Mouse (Mus musculus): ENCODE results near the gene Btg4.

Btg4 gene

DNA sequence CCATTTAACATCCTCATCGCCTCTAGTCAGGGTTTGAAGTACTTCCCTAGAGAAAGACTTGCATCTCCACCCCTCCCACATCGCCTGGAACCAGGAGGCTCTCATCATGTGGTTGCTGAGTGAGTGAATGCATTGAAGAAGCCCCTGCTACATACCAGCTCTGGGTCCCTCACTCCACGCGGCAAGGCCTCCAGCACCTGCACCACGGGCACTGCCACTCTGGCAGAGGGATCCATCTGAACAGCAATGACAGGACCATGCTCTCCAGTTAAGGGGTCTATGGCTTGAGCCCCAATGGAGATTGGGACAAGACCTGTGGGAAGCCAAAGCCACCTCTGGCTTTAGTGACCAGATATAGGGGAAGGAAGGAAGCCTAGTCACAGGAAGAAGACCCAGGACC lies 86.6 kb downstream of the Btg4 start:
- in situ Hi-C loops (cut with MboI; ENCODE audit: low pct_unique_long_range_greater_than_20kb in 1 of 2, low sequenced_read_pairs in 2 of 2, unreplicated experiment in 1 of 2) = loop anchor here in 1 of 2 experiments (5.0 kb wide), 1 partner anchor 295 kb away; no protein-coding TSS in a partner anchor

DNA sequence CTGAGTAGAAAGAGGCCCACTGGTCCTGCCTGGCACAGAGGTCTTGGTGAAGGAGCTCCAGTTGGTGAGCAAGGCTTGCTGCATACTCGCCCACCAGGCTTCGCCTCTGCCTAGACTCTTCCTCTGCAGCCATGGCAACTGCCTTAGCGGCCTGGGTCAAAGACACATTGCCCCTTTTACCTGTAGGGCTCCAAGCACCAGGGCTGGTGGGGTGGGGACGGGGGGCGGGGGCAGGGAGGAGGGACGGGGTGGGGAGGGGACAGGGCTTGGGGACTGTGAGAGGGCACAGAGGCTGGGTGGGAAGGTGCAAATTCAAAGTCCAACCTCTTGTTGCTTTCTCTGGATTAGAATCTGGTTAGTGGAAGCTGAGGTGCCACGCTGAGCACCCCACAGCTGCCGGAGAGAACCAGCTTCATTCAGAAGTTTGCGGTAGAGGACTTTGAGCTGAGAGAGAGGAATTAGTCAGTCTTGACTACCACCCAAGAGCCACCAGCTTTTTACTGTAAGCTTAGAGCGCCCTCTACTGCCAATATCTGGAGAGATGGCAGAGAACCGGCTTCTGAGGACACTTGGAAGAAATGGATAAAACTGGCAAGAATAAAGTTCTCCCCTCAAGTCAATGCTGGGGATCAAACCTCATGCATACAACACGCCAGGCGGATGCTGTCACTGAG lies 91.5 kb downstream of the Btg4 start:
- in situ Hi-C loops (cut with MboI; ENCODE audit: low pct_unique_long_range_greater_than_20kb in 1 of 2, low sequenced_read_pairs in 2 of 2, unreplicated experiment in 1 of 2) = no loop called here

DNA sequence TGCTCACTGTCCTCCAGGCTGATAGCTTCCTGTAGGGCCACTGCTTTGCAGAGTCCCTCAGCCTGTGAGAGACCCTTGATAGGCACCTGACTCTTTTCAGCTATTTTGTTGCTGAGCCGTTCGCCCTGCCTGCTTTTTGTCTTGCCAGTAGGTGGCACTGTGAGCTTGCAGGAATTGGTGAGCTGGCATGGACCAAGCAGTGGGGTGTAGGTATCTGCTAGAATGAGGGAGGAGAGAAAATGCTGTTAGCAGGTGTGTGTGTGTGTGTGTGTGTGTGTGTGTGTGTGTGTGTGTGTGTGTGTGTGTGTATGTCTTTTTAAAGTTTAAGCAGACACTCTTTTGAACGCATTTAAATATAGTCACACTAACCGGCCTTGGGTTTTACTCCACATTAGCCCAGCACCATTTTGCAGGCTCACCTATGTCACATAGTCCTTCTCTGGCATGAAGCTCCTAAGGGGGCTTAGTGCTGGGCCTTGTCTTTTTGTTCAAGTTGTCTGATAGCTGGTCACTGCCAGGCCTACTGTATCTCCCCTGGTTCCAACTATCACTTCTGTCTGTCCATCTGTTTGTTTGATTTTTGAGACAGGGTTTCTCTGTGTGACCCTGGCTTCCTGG lies 101.2 kb downstream of the Btg4 start:
- in situ Hi-C loops (cut with MboI; ENCODE audit: low pct_unique_long_range_greater_than_20kb in 1 of 2, low sequenced_read_pairs in 2 of 2, unreplicated experiment in 1 of 2) = no loop called here

- in situ Hi-C loops (cut with MboI; ENCODE audit: low pct_unique_long_range_greater_than_20kb in 1 of 2, low sequenced_read_pairs in 2 of 2, unreplicated experiment in 1 of 2) = no loop called here
Observed at GRCm38 (mm10) chr9:51163989-51164388, 103.3 kb downstream of the Btg4 start.

GRCm38 (mm10) chr9:51165312-51166180 lies 104.8 kb downstream of the Btg4 start, which contains the start of gene Gm32742:
Gene Gm32742 (minus strand): TSS chr9:51165517.
- in situ Hi-C loops (cut with MboI; ENCODE audit: low pct_unique_long_range_greater_than_20kb in 1 of 2, low sequenced_read_pairs in 2 of 2, unreplicated experiment in 1 of 2) = loop anchor here in 1 of 2 experiments (5.0 kb wide), 1 partner anchor 132 kb away; no protein-coding TSS in a partner anchor

GRCm38 (mm10) chr9:51167954-51168353 lies 107.3 kb downstream of the Btg4 start:
- in situ Hi-C loops (cut with MboI; ENCODE audit: low pct_unique_long_range_greater_than_20kb in 1 of 2, low sequenced_read_pairs in 2 of 2, unreplicated experiment in 1 of 2) = loop anchor here in 1 of 2 experiments (5.0 kb wide), 1 partner anchor 129 kb away; no protein-coding TSS in a partner anchor

GRCm38 (mm10) chr9:51168698-51169097 lies 108.0 kb downstream of the Btg4 start:
- in situ Hi-C loops (cut with MboI; ENCODE audit: low pct_unique_long_range_greater_than_20kb in 1 of 2, low sequenced_read_pairs in 2 of 2, unreplicated experiment in 1 of 2) = loop anchor here in 1 of 2 experiments (5.0 kb wide), 1 partner anchor 129 kb away; no protein-coding TSS in a partner anchor

DNA sequence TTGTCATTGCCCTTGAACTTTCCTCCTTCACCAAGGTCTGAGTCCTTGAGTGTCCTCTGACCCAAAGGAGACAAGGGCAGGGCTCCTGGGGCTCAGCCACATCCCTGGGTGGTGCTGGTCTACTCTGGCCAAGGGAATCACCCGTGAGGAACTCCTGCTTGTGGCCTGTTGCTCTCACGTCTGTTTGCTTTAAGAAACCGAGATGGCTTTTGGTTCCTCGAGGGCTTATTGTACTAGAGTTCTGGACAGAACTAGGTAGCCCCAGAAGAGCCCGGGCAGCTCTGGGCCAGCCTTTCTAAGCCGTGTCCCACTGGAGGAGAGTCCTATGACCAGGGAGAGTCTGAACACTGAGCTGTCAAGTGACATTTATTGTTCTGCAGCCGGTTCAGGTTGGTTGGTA lies 108.4 kb downstream of the Btg4 start:
- in situ Hi-C loops (cut with MboI; ENCODE audit: low pct_unique_long_range_greater_than_20kb in 1 of 2, low sequenced_read_pairs in 2 of 2, unreplicated experiment in 1 of 2) = loop anchor here in 1 of 2 experiments (5.0 kb wide), 1 partner anchor 128 kb away; no protein-coding TSS in a partner anchor

Measured in mouse embryonic stem cell (cell line).